Mouse (Mus musculus): ENCODE measurements at regions not wholly inside any gene's neighbourhood (a gene's known extent, or its start where the extent isn't known, plus 50 kb on each side); places are given as distances from the start of the nearest gene placed in this dataset.

- H3K9me3 ChIP-seq (replicated peaks), result no peaks in the 10 kb centered on the region
- no peak for ATAC-seq
- peaks cover 8% of the 10 kb centered on the region for H3K4me1 ChIP-seq
- H3K9ac ChIP-seq, result no peak overlapping the region
- H3K36me3 ChIP-seq (ENCODE audit: poor library complexity, severe bottlenecking), result no peaks in the 10 kb centered on the region
- no peak overlapping the region for H3K4me3 ChIP-seq
- no peaks in the 10 kb centered on the region for H3K27me3 ChIP-seq
- no peak overlapping the region for H3K27ac ChIP-seq
- WGBS, result 44% methylated on average over 9 of the region's 9 CpGs
- no peak overlapping the region for H3K4me2 ChIP-seq
These were observed 66.0 kb upstream of the Fat4 start for GRCm38 (mm10) chr3:38820787-38821186.

DNA sequence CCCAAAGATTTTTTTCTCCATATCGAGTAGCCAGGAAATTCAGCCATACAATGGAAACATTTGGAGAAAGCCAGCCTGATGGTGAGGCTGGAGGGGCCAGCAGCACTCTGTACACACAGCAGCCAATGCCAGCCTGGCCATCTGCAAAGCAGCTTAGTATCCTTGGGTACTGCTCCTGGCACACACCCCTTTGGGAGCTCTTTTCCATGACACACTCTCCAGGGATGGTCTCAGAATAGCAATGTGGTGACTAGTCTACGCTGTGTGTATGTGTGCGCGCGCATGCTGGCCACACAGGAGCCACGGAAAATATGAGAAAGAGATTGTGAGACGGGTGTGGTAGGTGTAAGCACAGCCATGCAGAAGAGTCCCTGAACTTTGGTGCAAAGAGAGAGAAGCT is 66.4 kb upstream of the Fat4 start:
- WGBS, result 92% methylated on average over 7 of the region's 7 CpGs
- ATAC-seq, result 0 out of 2 replicates have a peak, but pooled peaks have one; percentile 33
- Histone ChIP-seq H3K27ac (no peak overlapping the region), H3K27me3 (no peaks in the 10 kb centered on the region), H3K36me3 (ENCODE audit: poor library complexity, severe bottlenecking) (no peaks in the 10 kb centered on the region), H3K4me1 (peaks cover 8% of the 10 kb centered on the region), H3K4me3 (no peak overlapping the region), H3K9ac (no peak overlapping the region), H3K4me2 (no peak overlapping the region), H3K9me3 (replicated peaks) (no peaks in the 10 kb centered on the region)

- H3K4me2 ChIP-seq, result no peak overlapping the region
- no peak overlapping the region for H3K27ac ChIP-seq
- ATAC-seq, result no peak
- no peaks in the 10 kb centered on the region for H3K27me3 ChIP-seq
- H3K36me3 ChIP-seq (ENCODE audit: poor library complexity, severe bottlenecking), result no peaks in the 10 kb centered on the region
- WGBS, result 88% methylated on average over 5 of the region's 5 CpGs
- H3K4me1 ChIP-seq, result peaks cover 8% of the 10 kb centered on the region
- H3K9me3 ChIP-seq (replicated peaks), result no peaks in the 10 kb centered on the region
- H3K9ac ChIP-seq, result no peak overlapping the region
- no peak overlapping the region for H3K4me3 ChIP-seq
These were observed 69.1 kb upstream of the Fat4 start for GRCm38 (mm10) chr3:38817651-38818050.

GRCm38 (mm10) chr3:38812457-38812856 is 74.3 kb upstream of the Fat4 start:
- WGBS, result 67% methylated on average over 4 of the region's 4 CpGs
- no peaks in the 10 kb centered on the region for H3K27me3 ChIP-seq
- ATAC-seq, result no peak
- H3K27ac ChIP-seq, result no peak overlapping the region
- H3K9ac ChIP-seq, result no peak overlapping the region
- H3K36me3 ChIP-seq (ENCODE audit: poor library complexity, severe bottlenecking), result no peaks in the 10 kb centered on the region
- H3K4me2 ChIP-seq, result no peak overlapping the region
- H3K9me3 ChIP-seq (replicated peaks), result no peaks in the 10 kb centered on the region
- no peaks in the 10 kb centered on the region for H3K4me1 ChIP-seq
- no peak overlapping the region for H3K4me3 ChIP-seq

GRCm38 (mm10) chr3:38811635-38812034 is 75.1 kb upstream of the Fat4 start:
- no peaks in the 10 kb centered on the region for H3K4me1 ChIP-seq
- 91% methylated on average over 8 of the region's 8 CpGs for WGBS
- H3K27ac ChIP-seq, result no peak overlapping the region
- no peaks in the 10 kb centered on the region for H3K27me3 ChIP-seq
- H3K4me3 ChIP-seq, result no peak overlapping the region
- no peak for ATAC-seq
- H3K36me3 ChIP-seq (ENCODE audit: poor library complexity, severe bottlenecking), result no peaks in the 10 kb centered on the region
- H3K9me3 ChIP-seq (replicated peaks), result no peaks in the 10 kb centered on the region
- H3K9ac ChIP-seq, result no peak overlapping the region
- no peak overlapping the region for H3K4me2 ChIP-seq

- Histone ChIP-seq H3K9me3 (replicated peaks) (no peaks in the 10 kb centered on the region), H3K4me2 (no peak overlapping the region), H3K27ac (no peak overlapping the region), H3K4me3 (no peak overlapping the region), H3K4me1 (no peaks in the 10 kb centered on the region), H3K9ac (no peak overlapping the region), H3K36me3 (ENCODE audit: poor library complexity, severe bottlenecking) (no peaks in the 10 kb centered on the region), H3K27me3 (no peaks in the 10 kb centered on the region)
- WGBS, result 79% methylated on average over 1 of the region's 1 CpGs
- no peak for ATAC-seq
These were observed 80.2 kb upstream of the Fat4 start for GRCm38 (mm10) chr3:38806469-38807055.

- Histone ChIP-seq H3K27ac (no peak overlapping the region), H3K4me1 (no peaks in the 10 kb centered on the region), H3K9me3 (replicated peaks) (no peaks in the 10 kb centered on the region), H3K4me3 (no peak overlapping the region), H3K4me2 (no peak overlapping the region), H3K27me3 (no peaks in the 10 kb centered on the region), H3K9ac (no peak overlapping the region), H3K36me3 (ENCODE audit: poor library complexity, severe bottlenecking) (no peaks in the 10 kb centered on the region)
- 73% methylated on average over 5 of the region's 5 CpGs for WGBS
- ATAC-seq, result no peak
These were observed 80.7 kb upstream of the Fat4 start for GRCm38 (mm10) chr3:38806036-38806435.

GRCm38 (mm10) chr3:38795646-38796301 is 91.0 kb upstream of the Fat4 start:
- WGBS, result 80% methylated on average over 11 of the region's 11 CpGs
- Histone ChIP-seq H3K27ac (peak overlapping the region; percentile 16; the same call in 1 of the 2 replicates), H3K4me1 (no peaks in the 10 kb centered on the region), H3K4me2 (no peak overlapping the region), H3K4me3 (no peak overlapping the region), H3K36me3 (ENCODE audit: poor library complexity, severe bottlenecking) (no peaks in the 10 kb centered on the region), H3K9ac (no peak overlapping the region), H3K27me3 (no peaks in the 10 kb centered on the region), H3K9me3 (replicated peaks) (no peaks in the 10 kb centered on the region)
- ATAC-seq, result 0 out of 2 replicates have a peak, but pooled peaks have one; percentile 41

DNA sequence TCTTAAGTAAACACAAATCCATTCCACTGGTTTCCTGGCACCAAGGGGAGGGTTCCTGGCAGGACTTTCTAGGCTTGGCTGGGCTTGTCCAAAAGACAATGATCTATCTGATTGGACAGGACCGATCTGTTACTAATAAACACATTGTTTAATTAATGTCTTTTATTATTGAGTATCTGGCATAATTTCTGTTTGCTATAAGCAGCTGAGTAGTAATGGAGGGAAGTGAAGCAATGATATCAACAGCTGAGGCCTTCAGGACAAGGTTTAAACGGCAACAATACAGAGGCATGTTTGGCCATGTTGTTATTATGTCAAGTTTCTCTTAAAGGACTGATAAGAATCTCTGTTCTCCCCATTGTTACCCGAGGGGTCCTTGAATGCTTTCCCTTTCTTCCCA is 93.5 kb upstream of the Fat4 start:
- no peak overlapping the region for H3K27ac ChIP-seq
- H3K4me2 ChIP-seq, result no peak overlapping the region
- no peaks in the 10 kb centered on the region for H3K36me3 ChIP-seq (ENCODE audit: poor library complexity, severe bottlenecking)
- WGBS, result 81% methylated on average over 3 of the region's 3 CpGs
- 0 out of 2 replicates have a peak, but pooled peaks cover 3% of the 10 kb centered on the region for H3K4me1 ChIP-seq
- H3K4me3 ChIP-seq, result no peak overlapping the region
- no peak for ATAC-seq
- H3K27me3 ChIP-seq, result no peaks in the 10 kb centered on the region
- no peak overlapping the region for H3K9ac ChIP-seq
- H3K9me3 ChIP-seq (replicated peaks), result no peaks in the 10 kb centered on the region

DNA sequence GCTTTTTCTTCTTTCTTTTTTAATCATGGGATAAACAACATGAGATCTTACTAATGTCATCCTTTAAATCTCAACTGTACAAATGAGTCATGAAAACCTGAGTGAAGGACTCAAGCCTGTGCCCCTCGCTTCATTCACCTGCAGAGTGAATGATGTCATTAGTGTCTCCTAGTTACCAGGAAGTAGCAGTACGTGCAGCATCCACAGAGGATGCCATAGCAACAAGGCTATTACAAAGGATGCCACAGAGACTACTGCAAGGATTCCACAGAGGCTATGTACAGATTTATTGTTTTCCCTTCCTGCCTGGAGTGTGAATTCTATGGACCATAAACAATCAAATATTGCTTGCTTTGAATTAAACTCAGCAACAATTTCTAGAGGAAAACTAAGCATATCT is 98.0 kb upstream of the Fat4 start:
- no peak overlapping the region for H3K9ac ChIP-seq
- H3K27me3 ChIP-seq, result no peaks in the 10 kb centered on the region
- no peak overlapping the region for H3K27ac ChIP-seq
- no peak overlapping the region for H3K4me3 ChIP-seq
- H3K36me3 ChIP-seq (ENCODE audit: poor library complexity, severe bottlenecking), result no peaks in the 10 kb centered on the region
- 21% methylated on average over 2 of the region's 2 CpGs for WGBS
- 0 out of 2 replicates have a peak, but pooled peaks cover 3% of the 10 kb centered on the region for H3K4me1 ChIP-seq
- H3K9me3 ChIP-seq (replicated peaks), result no peaks in the 10 kb centered on the region
- no peak overlapping the region for H3K4me2 ChIP-seq
- peak; percentile 83; the same call in 1 of the 2 replicates for ATAC-seq

DNA sequence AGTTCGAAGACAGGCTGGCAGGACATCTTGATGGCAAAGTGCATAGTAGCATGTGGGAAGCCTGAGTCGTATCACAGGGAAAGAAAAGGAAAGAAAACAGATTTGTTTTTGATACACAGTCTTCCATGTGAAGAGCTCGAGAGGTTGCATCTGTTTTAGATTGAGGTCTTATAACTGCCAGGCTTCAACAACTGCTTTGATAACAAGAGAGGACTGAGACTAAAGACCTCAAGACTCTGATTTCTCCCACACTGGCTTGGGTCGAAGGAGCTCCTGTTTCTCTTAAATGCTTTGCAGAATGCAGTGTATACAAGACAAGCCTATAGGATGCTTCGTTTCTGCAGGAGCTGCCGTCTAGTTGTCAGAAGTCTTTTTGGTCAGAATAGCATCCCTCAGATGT is 103.0 kb upstream of the Fat4 start:
- Histone ChIP-seq H3K9ac (no peak overlapping the region), H3K36me3 (ENCODE audit: poor library complexity, severe bottlenecking) (no peaks in the 10 kb centered on the region), H3K4me3 (no peak overlapping the region), H3K4me1 (0 out of 2 replicates have a peak, but pooled peaks cover under 1% of the 10 kb centered on the region), H3K27ac (no peak overlapping the region), H3K27me3 (no peaks in the 10 kb centered on the region), H3K4me2 (no peak overlapping the region), H3K9me3 (replicated peaks) (no peaks in the 10 kb centered on the region)
- WGBS, result 86% methylated on average over 6 of the region's 6 CpGs
- no peak for ATAC-seq

DNA sequence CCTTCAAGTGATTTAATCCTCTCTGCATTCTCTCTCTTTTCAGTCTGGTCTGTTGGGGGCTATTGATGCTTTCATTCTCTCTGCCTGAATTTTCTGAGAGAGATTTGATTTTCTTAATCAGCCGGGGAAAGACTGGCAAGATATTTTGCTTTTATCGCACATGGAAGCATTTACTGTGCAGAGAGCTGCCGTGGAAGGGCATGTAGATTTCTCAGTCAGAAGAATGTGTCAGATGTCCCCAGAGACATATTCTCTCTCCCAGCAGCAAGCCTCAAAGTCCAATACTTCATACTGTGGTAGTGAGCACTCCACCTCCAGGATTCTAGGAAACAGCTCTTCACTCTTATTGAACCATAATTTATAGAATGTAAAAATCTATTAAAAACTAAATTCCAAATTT is 103.7 kb upstream of the Fat4 start:
- Histone ChIP-seq H3K36me3 (ENCODE audit: poor library complexity, severe bottlenecking) (no peaks in the 10 kb centered on the region), H3K4me2 (no peak overlapping the region), H3K9me3 (replicated peaks) (no peaks in the 10 kb centered on the region), H3K9ac (no peak overlapping the region), H3K27me3 (no peaks in the 10 kb centered on the region), H3K27ac (no peak overlapping the region), H3K4me1 (no peaks in the 10 kb centered on the region), H3K4me3 (no peak overlapping the region)
- no peak for ATAC-seq
- WGBS, result 22% methylated on average over 3 of the region's 3 CpGs
